Mouse (Mus musculus) ovary, postnatal 10 days (tissue): Measurements from ENCODE around the gene Hmg20b.

Experiments
- DNase-seq: peaks from one replicate; pipeline ENCODE4 v3.0.0; 2022; ENCODE audit warnings: low spot score

The Hmg20b gene

GRCm38 (mm10) chr10:81326858-81327257, 23.4 kb downstream of the Hmg20b start:
- no peak for DNase-seq

- DNase-seq, result no peak
Observed at GRCm38 (mm10) chr10:81325781-81326180, 24.5 kb downstream of the Hmg20b start.

- no peak for DNase-seq
Observed at GRCm38 (mm10) chr10:81325176-81325575, 25.1 kb downstream of the Hmg20b start.

GRCm38 (mm10) chr10:81323791-81324530, 26.3 kb downstream of the Hmg20b start:
- no peak for DNase-seq

GRCm38 (mm10) chr10:81323141-81323775, 27.0 kb downstream of the Hmg20b start:
- no peak for DNase-seq

GRCm38 (mm10) chr10:81322444-81322843, 27.8 kb downstream of the Hmg20b start:
- DNase-seq, result no peak

- DNase-seq, result no peak
Observed at GRCm38 (mm10) chr10:81321436-81321835, 28.8 kb downstream of the Hmg20b start.

GRCm38 (mm10) chr10:81320550-81321347, 29.5 kb downstream of the Hmg20b start, which contains the start of gene Cactin:
Gene Cactin, plus strand, starts transcription at chr10:81321103.
- DNase-seq, result peak; percentile 90

GRCm38 (mm10) chr10:81319741-81320549, 30.3 kb downstream of the Hmg20b start:
- no peak for DNase-seq

- DNase-seq, result no peak
Observed at GRCm38 (mm10) chr10:81319330-81319699, 31.0 kb downstream of the Hmg20b start.

GRCm38 (mm10) chr10:81318589-81319329, 31.5 kb downstream of the Hmg20b start:
- no peak for DNase-seq

GRCm38 (mm10) chr10:81317273-81317672, 33.0 kb downstream of the Hmg20b start:
- DNase-seq, result no peak

GRCm38 (mm10) chr10:81316338-81317060, 33.8 kb downstream of the Hmg20b start:
- DNase-seq, result no peak

GRCm38 (mm10) chr10:81315587-81315986, 34.7 kb downstream of the Hmg20b start:
- DNase-seq, result no peak

- DNase-seq, result no peak
Observed at GRCm38 (mm10) chr10:81314201-81314600, 36.1 kb downstream of the Hmg20b start.

GRCm38 (mm10) chr10:81313581-81313980, 36.7 kb downstream of the Hmg20b start:
- DNase-seq, result no peak

- no peak for DNase-seq
Observed at GRCm38 (mm10) chr10:81309571-81309970, 40.7 kb downstream of the Hmg20b start.

- DNase-seq, result no peak
Observed at GRCm38 (mm10) chr10:81306837-81307682, 43.2 kb downstream of the Hmg20b start.

- DNase-seq, result no peak
Observed at GRCm38 (mm10) chr10:81306173-81306668, 44.1 kb downstream of the Hmg20b start.
